Mouse (Mus musculus) CH12.LX (cell line): ENCODE measurements at regions not wholly inside any gene's neighbourhood (a gene's known extent, or its start where the extent isn't known, plus 50 kb on each side); places are given as distances from the start of the nearest gene placed in this dataset.

ENCODE experiments used
- CHD2 ChIP-seq: IDR thresholded peaks from 2 replicates; pipeline ENCODE4 v1.6.1; 2011; ENCODE audit warnings: low read length, improper control_type of control experiment
- CTCF ChIP-seq, 2 experiments: IDR thresholded peaks in 1 of 2; conservative IDR thresholded peaks in 1 of 2; 2 replicates each; pipeline ENCODE4 v1.5.1; 2011 to 2012; ENCODE audit warnings: low read depth in 2 of 2, low read length in 2 of 2, improper control_type of control experiment in 1 of 2, inconsistent platforms in 1 of 2, mild to moderate bottlenecking in 1 of 2, moderate library complexity in 1 of 2
- EP300 ChIP-seq: IDR thresholded peaks from 2 replicates; pipeline ENCODE4 v1.6.1; 2011; ENCODE audit warnings: low read length, improper control_type of control experiment
- ETS1 ChIP-seq: conservative IDR thresholded peaks from 2 replicates; pipeline ENCODE4 v1.6.1; 2012; ENCODE audit warnings: low read depth, mild to moderate bottlenecking, inconsistent platforms, low read length, improper control_type of control experiment, moderate library complexity
- JUN ChIP-seq: IDR thresholded peaks from 2 replicates; pipeline ENCODE4 v1.6.1; 2011; ENCODE audit warnings: low read depth, mild to moderate bottlenecking, low read length, improper control_type of control experiment, moderate library complexity; ENCODE audit not compliant: insufficient read depth
- KAT2A ChIP-seq: IDR thresholded peaks from 2 replicates; pipeline ENCODE4 v1.6.1; 2012; ENCODE audit warnings: low read length, improper control_type of control experiment, inconsistent platforms; ENCODE audit not compliant: insufficient replicate concordance
- MXI1 ChIP-seq: IDR thresholded peaks from 2 replicates; pipeline ENCODE4 v1.6.1; 2011; ENCODE audit warnings: mild to moderate bottlenecking, low read depth, low read length, improper control_type of control experiment
- NELFE ChIP-seq: IDR thresholded peaks from 2 replicates; pipeline ENCODE4 v1.6.1; 2011; ENCODE audit warnings: low read depth, low read length, improper control_type of control experiment
- POLR2A ChIP-seq: IDR thresholded peaks from 2 replicates; pipeline ENCODE4 v1.6.1; 2011; ENCODE audit warnings: low read depth, mild to moderate bottlenecking, improper control_type of control experiment, low read length
- USF1 ChIP-seq: IDR thresholded peaks from 2 replicates; pipeline ENCODE4 v1.6.1; 2014; ENCODE audit warnings: low read depth, mild to moderate bottlenecking, inconsistent platforms, low read length, improper control_type of control experiment
- ZMIZ1 ChIP-seq: IDR thresholded peaks from 2 replicates; pipeline ENCODE4 v1.6.1; 2012; ENCODE audit warnings: low read depth, mild to moderate bottlenecking, inconsistent platforms, low read length, improper control_type of control experiment

GRCm38 (mm10) chr1:35697834-35698500 lies 370.2 kb upstream of the Hs6st1 start:
- TF ChIP-seq POLR2A, result no peak
- TF ChIP-seq CHD2, result no peak
- no peak for TF ChIP-seq EP300
- no peak for TF ChIP-seq ETS1
- TF ChIP-seq USF1, result no peak
- no peak for TF ChIP-seq CTCF (conservative IDR thresholded peaks at IDR 0.05 in 1 of 2, IDR thresholded peaks at IDR 0.05 in 1 of 2; ENCODE audit: low read depth in 2 of 2, low read length in 2 of 2)
- TF ChIP-seq MXI1, result no peak
- TF ChIP-seq NELFE, result no peak
- TF ChIP-seq KAT2A, result no peak
- no peak for TF ChIP-seq JUN
- no peak for TF ChIP-seq ZMIZ1
